Mouse (Mus musculus) T-helper 1 cell (primary cell): ENCODE measurements around the gene Lca5.

Experiments used
- in situ Hi-C: fragments of 300-600 bp; cut with MboI, MseI; formaldehyde crosslinking; loops from one replicate; pipeline ENCODE4 v1.15.1; 2025; ENCODE audit warnings: high pct_unique_total_duplicates

Gene Lca5

DNA sequence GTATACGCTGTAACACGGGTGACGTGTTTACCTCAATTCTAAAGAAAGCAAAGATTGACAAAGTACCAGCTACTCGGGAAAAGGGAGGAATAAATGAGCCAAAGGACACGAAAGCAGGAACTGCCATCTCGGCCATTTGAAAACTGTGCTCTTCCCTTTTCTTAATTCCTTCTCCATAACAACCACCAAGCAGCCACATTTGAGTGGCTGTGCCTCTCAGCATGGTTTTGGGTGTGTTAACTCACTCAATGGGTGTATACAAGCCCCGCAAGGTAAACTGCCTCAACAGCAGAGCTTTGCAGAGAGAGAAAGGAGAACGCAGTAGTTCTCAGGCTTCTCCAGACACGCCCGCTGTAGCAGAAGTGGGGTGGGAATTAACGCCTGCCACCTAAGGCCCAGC lies 48.9 kb downstream of the Lca5 start:
- in situ Hi-C loops, result no loop called here

DNA sequence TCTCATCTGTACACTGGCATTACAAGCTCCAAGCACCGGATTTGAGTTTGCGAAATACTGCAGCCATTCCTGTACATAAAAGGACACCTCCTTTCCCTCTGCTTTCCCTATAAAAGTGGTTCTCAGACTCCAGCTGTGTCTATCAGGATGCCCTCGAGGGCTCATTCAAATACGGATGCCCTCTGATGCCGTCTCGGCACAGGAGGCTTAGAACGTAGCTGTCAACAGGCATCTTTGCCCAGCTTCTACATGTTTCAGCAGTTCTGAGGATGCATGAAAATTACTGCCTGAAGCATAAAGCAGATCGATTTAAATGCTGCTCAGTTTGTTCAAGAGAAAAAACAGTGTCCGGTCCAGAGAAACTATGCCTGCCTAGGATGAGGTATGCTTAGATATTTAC lies 51.4 kb downstream of the Lca5 start:
- in situ Hi-C loops, result no loop called here

DNA sequence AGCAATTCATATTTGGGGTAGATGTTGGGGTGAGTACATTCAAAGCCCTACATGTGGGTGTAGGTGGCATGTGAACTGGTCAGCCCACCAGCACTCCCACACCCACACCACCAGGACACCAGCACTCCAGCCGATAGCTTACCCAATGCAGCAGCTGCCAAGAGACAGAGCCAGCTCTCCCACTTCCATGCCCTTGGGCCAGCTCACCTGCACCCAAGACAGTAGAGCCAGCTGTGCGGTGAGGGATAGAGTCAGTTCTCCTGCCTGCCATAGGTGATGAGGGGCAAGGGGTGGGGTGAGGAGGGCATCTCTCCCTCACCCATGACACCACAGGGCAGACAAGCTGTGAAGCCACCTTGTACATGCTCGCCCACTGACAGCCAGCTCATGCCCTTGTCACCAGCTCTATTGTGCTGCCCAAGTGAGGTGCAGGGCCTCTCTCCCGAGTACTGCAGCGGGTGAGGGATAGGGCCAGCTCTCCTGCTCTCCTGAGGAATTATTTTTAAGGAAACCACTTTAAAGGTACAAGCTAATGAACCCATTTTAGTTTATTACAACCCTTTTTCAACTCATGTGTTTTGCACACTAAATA lies 54.6 kb downstream of the Lca5 start:
- in situ Hi-C loops, result no loop called here

DNA sequence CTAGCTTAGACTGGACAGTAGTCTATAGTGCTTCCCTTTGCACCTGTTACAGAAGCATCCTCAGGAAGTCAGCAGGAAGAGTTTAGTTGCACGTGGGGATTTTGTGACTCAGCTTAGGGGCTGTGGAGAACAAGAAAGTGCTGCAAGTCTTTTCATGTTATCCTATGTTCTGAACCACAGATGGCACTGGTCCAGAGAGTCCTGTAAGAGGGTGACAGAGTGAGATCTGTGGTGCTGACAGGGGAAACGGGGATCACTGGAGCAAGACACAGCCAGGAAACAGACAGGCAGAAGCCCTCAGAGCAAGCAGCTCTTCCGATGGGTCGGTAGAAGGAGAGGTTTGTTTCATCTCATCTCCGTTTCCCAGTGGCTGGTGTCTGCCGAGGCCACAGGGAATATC lies 55.6 kb downstream of the Lca5 start:
- in situ Hi-C loops, result no loop called here

DNA sequence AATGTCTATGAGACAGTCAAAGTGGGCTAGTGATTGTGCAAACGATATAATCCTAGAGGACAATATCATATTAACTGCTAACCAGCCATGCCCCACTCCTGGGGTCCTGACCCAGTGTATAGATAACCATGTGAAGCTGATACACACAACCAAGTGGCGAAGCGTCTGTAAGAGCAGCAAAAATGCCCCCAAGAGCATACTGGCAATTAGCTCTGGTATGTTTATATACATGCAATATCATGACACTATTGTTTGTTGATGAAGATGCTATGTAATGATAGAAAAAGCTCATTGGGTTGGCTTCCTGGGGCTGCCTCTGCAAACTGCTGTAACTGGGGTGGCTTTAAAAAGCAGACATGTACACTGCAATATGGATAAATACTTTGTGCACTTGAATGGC lies 57.7 kb downstream of the Lca5 start:
- in situ Hi-C loops, result loop anchor here (5.0 kb wide), 1 partner anchor 224 kb away; no protein-coding TSS in a partner anchor

DNA sequence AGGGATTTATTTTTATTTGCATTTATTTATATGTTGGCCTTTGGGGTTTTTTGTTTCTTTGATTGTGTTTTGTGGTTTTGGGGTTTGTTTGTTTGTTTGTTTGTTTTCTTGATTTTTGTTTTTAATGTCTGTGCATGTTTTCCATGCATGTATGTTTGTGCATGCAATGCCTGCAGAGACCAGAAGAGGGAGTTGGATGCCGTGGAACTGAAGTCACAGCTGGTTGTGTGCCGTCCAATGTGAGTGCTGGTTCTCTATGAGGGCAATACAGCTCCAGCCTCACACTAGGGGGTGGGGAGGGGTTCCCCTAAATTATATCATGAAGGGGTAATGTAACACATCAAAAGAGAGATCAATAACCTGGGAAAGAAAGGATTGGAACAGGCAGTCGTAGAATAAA lies 58.2 kb downstream of the Lca5 start:
- in situ Hi-C loops, result loop anchor here (5.0 kb wide), 1 partner anchor 225 kb away; no protein-coding TSS in a partner anchor

DNA sequence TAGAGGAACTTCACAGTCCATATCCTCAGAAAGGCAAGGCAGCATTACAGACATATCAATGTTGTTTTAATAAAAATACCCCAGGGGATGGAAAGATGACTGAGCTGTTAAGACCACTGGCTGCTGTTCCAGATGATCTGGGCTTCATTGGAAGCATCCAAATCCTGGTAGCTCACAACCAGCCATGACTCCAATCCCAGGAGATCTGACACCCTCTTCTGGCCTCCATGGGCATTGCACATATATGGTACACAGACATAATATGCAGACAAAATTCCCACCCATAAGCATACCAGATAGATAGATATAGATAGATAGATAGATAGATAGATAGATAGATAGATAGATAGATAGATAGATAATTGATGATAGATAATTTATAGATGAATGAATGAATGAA lies 59.6 kb downstream of the Lca5 start:
- in situ Hi-C loops, result loop anchor here (5.0 kb wide), 1 partner anchor 226 kb away; no protein-coding TSS in a partner anchor

DNA sequence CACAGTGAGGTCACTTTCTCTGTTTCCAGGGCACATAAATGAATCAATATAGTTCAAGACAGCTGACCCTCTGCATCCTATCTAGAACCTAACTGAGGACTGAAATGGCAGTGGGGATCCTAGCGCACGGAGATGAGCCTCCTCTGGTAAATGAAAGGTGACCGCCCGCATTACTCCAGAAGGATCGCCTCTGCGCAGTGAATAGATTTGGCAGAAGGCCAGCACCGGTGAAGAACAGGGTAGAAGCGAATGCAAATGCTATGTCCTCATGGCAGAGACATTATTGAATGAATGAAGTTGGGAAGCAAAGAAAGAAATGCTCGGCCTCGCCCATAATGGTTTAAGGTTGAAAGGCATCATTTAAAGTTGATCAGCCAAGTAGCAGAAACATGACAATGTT lies 61.3 kb downstream of the Lca5 start:
- in situ Hi-C loops, result loop anchor here (5.0 kb wide), 1 partner anchor 228 kb away; no protein-coding TSS in a partner anchor

DNA sequence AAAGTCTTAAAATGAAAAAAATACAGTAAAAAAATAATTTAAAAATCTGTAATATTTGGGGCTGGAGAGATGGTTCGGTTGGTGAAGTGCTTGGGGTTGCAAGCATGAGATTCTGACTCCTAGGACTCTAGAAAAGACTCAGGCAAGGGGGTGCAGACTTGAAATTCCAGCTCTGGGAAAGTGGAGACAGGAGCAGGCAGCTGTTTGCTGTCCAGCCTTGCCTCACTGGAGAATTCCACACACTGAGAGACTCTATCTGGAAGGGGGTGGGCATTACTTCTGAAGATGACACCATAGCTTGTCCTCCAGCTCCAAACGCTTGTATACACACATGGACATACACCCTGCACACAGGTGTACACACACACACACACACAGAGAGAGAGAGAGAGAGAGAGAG lies 63.8 kb downstream of the Lca5 start:
- in situ Hi-C loops, result no loop called here

DNA sequence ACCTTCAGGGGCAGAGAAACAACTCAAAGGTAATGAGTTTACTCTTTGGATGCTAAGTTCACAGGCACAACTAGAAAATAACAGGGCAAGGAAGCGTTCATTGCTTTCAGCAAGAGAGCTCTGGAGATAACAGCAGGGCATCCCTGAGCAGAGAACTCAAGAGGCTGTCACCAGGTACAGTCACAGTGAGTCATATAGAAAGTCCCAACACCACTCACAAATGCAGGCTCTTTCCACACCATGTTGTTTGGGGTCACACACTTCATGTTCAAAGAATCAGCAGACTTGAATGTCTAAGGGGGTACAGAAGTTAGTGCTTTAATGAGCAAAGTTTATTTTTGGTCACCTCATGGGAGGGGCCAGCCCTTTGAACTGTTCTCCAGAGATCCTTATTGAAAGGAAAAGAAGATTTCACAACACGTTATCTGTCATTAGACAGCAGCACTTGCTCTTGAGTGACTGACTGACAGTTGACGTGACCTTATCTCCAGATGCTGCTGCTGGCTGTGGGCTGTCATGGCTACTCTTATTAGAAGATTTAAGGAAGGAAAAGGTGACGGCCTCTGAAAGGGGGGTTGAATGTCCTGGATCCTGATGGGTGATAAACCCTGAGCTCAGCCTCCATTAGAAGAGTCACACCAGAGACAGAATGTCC lies 65.3 kb downstream of the Lca5 start:
- in situ Hi-C loops, result no loop called here

DNA sequence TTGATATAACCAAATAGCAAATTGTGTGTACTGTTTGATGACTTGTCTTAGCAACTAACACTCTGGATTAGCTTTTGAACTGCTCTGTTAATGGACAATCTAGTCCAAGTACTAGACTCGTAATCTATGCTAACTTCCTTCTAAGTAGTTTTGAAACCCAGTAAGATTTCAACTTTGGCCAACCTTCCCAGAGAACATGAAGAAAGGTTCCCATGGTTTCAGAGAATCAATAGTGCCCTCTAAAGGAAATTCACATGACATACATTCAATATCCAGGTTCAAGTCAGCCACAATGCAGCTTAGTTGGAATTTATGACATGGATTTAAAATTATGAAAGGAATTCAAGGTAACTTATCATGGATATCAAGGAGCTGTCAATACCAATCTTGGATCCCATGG lies 70.0 kb downstream of the Lca5 start:
- in situ Hi-C loops, result no loop called here

DNA sequence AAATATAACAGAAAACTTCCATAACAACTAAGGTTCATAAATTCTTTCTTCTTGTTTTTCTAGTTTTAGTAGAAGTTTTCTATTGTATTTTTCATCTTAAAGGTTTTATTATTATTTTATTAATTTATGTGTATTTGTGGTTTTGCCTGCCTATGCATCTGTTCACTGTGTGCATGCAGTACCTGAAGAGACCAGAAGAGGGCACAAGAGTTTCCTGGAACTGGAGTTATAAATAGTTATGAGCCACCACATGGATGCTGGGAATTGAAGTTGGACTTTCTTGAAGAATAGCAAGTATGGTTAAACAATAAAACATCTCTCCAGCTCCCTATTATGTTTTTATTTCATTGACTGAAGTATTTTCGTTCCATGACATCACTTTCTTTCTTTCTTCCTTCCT lies 72.7 kb downstream of the Lca5 start:
- in situ Hi-C loops, result loop anchor here (10.0 kb wide), 1 partner anchor 383 kb away; no protein-coding TSS in a partner anchor

DNA sequence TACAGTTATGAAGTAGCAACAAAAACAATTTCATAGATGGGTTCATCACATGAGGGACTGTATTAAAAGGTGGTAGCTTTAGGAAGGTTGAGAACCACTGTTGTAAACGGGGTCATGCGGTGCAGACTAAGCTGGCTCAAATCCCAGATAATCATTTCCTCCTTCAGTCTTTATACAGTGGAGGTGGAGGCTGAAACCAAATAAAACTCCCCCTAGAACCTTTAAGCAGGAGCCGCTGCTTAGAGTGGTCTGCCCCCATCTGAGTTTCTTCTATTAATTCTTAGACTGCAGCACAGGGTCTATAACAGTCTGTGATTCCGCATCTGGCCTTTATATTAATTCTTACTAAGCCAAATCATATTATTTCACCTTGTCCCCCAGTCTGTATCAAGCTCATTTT lies 85.1 kb downstream of the Lca5 start:
- in situ Hi-C loops, result no loop called here

DNA sequence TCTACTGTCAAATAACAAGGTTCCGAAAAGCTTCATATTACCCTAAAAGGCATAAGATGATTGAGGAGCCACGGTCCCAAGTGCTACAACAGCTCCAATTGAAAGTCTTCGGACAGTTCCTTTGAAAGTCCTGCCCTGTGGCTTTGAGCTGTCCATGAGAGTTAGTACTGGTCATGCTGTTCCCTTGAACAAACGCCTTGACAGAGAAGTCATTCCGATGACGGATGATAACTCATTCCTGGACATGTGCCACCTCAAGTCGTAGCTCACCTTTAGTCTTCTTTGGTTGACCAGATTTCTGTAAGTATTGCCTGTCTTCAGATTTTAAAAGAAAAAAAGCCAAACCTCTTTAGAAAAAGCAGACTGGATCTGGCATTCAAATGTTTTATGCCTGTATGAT lies 87.6 kb downstream of the Lca5 start:
- in situ Hi-C loops, result no loop called here

DNA sequence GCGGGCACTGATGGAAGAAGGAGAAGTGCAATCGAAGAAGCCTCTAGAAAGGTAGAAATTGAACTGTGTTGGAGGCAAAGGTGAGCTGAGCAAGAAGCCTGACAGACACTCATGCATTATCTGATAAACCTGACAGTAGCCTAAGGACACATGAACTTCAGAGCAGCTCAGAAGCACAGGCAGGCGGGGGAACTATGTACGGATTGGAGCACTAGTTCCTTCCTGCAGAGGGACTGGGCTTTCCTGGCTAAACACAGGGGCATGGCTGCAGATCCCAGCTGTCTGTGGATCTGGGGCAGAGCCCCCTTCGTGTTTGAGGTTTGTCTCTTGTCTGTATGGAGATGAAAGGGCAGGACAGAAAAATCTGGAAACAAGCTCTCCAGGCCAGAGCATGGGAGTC lies 89.8 kb downstream of the Lca5 start:
- in situ Hi-C loops, result no loop called here

DNA sequence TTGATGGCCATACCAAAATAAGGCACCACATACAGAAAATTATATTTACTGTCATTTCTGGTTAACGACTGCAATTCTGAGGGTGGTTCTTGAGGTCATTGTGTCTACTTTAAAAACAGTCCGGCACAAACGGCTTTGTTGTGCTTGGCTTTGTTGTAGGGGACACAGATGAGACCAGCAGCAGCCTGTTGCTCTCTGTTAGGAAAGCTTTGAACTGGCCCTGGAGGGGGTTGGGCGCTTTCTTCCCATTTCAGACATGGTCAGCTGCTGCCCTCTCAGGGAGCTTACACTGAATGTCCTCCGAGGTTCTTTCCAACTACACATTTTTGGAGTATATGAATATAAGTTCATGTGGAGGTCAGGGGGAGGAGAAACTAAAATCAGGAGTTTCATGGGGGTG lies 90.3 kb downstream of the Lca5 start:
- in situ Hi-C loops, result no loop called here

DNA sequence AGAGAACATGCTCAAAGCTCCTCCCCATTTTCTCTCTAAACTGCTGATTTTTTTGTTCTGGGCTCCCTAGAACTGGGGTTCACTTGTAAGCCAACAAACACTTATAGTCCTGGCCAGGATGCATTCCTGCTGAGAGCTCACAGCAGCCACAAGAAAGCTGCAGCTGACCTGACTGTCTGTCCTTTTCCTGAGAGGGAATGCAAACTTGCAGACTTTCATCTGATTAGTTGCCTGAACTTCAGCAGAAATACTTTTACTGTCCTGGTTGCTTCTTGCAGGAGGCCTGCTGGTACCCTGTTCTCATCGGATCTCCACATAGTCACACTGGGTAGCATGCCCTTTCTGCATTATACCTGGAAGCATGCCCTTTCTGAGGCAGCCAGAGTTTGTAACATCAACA lies 91.0 kb downstream of the Lca5 start:
- in situ Hi-C loops, result no loop called here

DNA sequence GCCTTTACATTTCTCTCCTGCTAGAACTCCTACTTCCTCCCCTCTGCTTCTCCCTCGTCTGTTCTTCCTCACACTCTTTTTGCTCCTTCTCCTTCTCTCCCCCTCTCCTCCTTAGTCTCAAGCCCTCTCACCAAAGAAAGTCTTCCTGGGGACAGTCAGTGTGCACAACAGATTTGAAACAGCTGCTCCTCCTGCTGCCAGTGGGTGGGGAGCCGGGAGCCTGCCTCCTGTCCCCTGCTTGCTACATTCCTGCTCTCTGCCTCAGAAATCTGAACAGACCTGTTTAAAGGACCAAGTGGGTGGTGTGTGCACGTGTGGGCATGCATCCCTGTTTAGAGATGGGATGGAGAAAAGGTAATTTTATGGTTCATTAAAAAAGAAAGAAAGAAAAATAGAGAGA lies 91.4 kb downstream of the Lca5 start:
- in situ Hi-C loops, result no loop called here

DNA sequence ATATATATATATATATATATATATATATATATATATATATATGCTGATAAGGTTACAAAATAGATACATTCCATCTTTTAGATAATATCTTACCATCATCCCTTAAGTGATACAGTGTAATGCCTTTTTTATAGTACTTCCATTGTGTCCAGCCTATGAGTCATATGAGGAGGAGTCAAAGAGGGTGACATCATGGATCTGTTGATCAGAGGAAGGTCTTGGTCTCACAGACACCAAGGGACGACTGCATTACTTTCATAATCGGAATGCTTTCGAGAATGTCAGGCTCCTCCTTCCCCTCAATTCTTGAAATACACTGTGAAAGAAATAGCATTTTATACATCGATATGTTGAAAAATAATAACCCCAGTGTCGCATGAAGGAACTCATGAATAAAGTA lies 93.4 kb downstream of the Lca5 start:
- in situ Hi-C loops, result no loop called here

DNA sequence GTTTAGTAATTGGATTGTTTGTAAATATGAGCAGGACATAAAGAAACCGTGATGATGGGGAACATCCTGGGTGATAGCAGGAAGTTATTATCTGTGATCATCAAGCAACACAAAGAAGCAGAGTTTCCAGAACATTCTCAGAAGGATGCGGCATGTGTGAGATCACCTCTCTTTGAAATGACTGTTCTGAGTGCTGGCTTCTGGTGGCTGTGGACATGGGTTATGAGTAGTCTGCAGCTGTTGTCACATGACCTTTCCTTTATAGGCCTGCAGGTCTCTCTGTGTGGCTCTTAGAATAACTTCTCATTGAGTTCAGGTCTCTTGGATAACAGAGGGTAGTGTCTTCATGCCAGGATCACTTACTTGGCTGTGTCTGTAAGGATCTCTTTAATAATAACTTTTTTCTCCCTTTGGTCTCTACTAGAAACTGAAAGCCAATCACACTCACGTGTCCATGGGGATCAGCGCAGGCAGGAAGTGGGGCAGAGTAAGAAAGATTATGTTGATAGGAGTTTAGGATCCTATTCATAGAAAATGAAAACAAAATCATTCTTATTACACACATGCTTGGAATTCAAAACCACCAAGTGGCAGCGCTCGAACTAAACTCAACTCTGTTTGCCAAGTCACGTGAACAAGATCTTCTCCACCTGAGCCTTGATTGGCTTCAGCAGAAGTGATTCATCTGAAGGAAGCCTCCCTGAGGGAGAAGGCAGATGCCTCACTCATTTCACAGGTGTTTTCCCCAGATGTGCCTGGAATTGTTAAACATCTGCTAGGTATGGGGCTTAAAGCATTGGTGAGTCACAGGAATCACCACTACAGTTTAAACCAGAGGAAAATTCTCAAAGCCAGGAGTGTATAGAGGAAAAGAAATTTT lies 98.2 kb downstream of the Lca5 start:
- in situ Hi-C loops, result no loop called here
